Mouse (Mus musculus) granulocyte monocyte progenitor cell, adult 5-6 weeks (primary cell): ENCODE measurements around the gene Mpp3. TPM values are rescaled to one million over a fixed set of nuclear protein-coding genes. Genes with fewer than 3 reads are reported as not detected.

ENCODE experiments used
- ATAC-seq: replicated peaks from 2 replicates; pipeline ENCODE4 v1.8.0; 2016; ENCODE audit warnings: mild to moderate bottlenecking, moderate TSS enrichment, inconsistent platforms; ENCODE audit not compliant: poor library complexity, severe bottlenecking
- total RNA-seq, 2 experiments: library from RNA; stranded (forward) in 1 of 2; stranded (reverse) in 1 of 2; fragments of 200-712, 200-1000 nt in 1 of 2; fragments of >200 nt in 1 of 2; fragmentation: Nextera tagmentation in 1 of 2; gene quantifications; 2 replicates each; pipeline ENCODE4 v1.2.3; 2014 to 2017

Gene Mpp3
- total RNA-seq (2014; fragmentation: Nextera tagmentation) (not detected in 2 replicates), total RNA-seq (2017) (not detected in 2 replicates)

GRCm38 (mm10) chr11:102028087-102028816 lies at the start of gene Mpp3:
Gene Mpp3, minus strand, starts transcription at chr11:102028461.
- no peak for ATAC-seq

DNA sequence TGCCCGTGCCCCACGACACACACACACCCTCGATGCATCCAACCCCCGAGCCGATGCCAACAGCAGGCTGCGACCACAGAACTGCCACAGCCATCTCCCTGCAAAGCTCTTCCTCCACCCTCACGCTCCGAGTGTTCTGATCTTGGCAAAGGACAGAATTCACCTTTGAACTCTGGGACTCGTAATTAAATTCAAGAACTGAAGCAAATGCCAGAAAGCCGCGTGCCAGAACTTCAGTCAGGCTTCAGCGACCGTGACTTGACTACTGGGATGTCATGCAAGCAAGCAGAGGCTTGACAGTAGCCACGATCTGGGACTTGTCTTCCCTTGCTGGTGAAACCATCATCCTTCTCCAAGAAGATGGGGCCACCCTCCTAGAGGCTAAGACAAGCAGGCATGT lies 45.5 kb upstream of the Mpp3 start:
- ATAC-seq: no peak

DNA sequence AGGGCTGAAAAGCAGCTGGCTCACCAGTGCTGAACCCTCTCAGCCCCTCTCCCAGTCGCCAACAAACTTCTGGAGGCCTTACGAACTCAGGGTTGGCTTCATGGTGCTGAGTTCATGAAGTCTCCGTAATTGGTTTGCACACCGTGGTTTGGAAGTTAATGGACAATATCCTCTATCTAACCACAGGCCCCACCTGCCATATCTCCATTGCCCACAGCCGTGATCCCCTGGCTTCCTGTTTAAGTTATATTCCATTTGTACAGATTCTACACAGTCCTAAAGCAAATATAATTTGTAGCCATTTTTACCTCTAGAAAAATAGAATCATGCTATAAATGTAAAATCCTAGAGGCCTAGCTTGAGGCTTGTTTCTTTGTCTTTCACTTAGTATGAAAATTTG lies 44.5 kb upstream of the Mpp3 start:
- no peak for ATAC-seq

DNA sequence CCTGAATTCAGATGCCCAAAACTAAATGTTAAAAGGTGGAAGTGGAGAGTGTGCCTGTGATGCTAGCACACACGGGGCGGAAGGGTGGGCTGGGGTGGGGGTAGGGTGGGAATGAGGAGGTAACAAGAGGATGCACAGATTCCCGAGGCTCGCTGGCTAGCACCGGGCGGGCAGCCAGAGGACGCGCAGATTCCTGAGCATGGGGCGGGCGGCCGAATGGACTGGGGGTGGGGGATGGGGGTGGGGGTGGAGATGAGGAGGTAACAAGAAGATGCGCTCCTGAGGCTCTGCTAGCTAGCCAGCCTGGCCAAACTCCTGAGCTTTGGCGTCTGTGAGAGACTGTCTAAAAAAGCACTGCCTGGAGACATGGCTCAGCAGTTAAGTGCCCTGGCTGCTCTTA lies 42.2 kb upstream of the Mpp3 start:
- no peak for ATAC-seq

GRCm38 (mm10) chr11:102069633-102070032 lies 41.4 kb upstream of the Mpp3 start:
- no peak for ATAC-seq

- no peak for ATAC-seq
Observed at GRCm38 (mm10) chr11:102068969-102069368, 40.7 kb upstream of the Mpp3 start.

- no peak for ATAC-seq
Observed at GRCm38 (mm10) chr11:102063076-102063475, 34.8 kb upstream of the Mpp3 start.

- ATAC-seq: no peak
Observed at GRCm38 (mm10) chr11:102061941-102062473, 33.7 kb upstream of the Mpp3 start.

DNA sequence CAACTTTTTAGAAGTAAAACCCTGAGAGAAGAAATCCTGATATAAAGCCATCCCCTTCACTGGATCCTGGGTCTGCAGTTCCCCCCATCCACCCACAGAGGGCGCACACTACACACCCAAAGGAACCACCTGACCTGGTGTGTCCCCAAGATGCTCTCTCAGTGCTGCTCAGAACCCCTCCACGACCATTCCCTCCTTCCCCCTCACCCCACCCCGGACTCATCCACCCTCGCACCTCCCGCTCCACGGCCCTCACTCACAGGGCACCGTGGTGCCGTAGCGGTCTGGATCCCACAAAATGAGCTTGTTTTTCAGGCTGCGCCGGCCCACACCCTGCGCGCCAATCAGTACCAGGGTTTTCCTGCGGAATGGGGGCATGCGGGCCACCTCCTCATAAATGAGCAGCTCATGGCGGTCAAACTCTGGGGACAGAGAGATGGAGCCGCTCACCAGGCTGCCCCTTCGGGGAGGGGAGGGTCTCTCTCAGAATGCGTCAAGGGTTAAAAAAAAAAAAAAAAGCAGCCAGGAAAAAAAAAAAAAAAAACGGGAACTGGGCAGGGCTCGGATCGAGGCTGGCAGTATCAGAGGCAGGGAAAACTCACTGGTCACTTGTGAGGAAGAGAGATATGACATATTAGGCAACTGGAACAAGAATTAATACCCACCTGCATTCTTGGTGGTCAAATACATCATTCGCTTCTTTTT lies 33.1 kb upstream of the Mpp3 start:
- ATAC-seq: peak; percentile 76

DNA sequence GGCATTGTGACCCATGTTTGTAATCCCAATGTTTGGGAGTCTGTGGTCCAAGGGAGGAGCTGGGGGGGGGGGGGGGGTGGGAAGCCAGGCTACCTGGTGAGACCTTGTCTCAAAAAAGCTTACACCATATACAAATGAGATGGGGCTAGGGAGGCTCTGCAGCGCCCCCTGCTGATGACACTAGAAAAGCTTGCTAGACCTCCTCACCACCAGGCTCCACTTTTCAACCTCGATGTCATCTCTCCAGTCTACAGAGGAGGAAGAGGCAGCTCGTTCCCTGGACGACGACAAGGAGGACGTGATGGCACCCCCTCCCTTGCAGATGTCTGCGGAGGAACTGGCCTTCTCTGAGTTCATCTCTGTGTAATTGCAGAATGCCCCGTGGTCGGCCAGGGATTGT lies 25.6 kb upstream of the Mpp3 start:
- peak; percentile 56 for ATAC-seq

DNA sequence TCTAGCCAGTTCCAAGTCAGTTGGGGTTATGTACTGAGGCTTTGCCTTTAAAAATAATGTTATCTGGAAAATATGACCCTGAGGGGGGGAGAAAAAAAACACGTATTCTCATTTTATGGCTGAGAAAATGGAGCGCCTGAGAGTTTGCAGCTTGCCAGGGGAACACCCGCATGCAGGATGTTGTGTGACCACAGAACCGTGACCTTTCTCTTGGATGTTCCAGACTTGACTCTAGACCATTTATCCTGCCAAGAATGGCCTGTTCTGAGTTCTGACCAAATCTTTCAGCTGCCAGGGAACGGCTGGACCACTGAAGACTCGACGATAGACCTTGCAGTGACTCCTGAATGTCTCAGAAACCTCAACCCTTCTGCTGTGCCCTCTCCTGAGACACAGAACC lies 24.9 kb upstream of the Mpp3 start:
- ATAC-seq: no peak

GRCm38 (mm10) chr11:102052697-102053096 lies 24.4 kb upstream of the Mpp3 start:
- ATAC-seq: no peak

- ATAC-seq: no peak
Observed at GRCm38 (mm10) chr11:102051954-102052353, 23.7 kb upstream of the Mpp3 start.

DNA sequence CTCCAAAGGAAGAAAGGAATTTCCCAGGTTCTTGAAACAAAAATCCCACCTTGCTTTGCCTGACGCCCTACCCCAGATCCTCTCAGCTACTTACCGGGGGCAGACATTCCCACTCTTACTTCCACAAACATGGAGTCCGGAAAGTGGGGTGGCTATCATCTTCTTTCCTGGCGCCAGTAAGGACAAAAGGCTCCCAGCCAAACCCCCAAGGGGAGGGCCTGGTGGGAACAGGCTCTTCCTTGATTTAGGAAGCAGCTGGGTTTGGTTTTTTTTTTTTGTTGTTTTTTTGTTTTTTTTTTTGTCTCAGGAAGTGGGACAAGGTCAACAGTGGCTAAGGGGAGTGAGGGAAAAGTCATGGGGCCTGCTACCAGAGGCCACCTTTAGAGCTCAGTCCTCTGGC lies 23.3 kb upstream of the Mpp3 start:
- ATAC-seq: no peak

DNA sequence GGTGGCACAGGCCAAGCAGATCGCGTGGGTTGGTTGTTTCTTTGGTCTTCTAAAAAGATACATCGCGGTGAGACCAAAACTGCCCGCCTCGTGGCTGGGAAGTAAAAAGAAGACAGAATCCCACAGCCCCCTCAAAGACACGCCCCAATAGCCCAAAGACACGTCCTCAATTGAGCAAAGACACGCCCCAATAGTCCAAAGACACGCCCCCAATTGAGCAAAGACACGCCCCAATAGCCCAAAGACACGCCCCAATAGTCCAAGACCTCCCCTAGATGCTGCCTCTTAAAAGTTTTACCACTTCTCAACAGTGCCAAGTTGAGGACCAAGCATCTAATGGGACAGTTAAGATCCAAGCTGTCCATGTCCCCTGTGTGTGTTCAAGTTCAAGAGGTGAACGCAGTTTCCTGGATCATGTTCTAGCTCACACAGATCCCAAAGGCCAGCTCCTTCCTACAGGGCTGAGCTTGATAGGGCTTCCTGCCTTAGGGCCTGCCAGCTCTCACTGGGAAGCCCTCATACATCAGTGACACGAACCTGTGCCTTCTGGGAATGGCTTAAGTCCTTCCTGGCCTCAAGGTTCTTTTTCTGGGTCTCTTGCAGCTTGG lies 21.7 kb upstream of the Mpp3 start:
- ATAC-seq: no peak

GRCm38 (mm10) chr11:102046607-102047006 lies 18.3 kb upstream of the Mpp3 start:
- no peak for ATAC-seq

DNA sequence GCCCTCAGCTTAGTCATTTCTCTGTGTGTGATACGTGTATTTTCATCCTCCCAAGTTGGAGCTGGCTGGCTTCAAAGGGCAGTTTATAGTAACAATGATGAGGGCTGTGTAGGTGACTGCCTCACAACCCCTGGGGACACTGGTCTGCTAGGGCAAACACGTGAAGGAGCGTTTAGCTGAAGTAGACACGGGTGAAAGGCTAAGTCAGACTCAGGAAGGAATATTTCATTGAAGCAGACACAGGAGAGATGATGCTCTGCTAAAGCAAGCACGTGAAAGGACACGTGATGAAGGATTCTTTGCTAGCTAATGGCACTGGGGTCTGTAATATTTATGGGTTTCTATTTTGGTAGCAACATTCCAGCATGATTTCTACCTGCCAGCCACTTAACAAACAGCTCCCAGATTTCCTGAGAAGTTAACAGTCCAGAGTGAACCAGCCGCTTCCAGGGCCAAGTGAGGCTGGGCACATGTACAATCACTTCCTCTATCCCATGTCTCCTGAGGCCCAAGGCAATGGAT lies 16.5 kb upstream of the Mpp3 start:
- ATAC-seq: no peak

DNA sequence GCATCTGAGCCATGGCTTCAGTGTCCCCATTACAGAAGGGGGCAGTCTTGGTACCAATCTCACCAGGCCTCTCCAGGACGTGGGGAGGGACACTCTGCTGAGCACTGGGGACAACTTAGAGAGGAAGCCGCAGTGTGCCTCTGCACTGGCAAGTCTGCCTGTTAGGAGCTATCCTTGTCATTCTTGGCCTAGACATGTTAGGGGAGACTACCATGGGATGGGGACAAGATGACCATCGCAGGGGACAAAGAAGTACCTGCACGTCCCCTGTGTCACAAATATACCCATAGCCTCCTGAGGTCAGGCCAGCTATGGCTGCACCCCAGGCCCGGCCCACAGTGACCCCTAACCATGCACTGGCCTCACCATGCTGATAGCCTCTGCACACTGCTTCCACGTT lies 15.1 kb upstream of the Mpp3 start:
- no peak for ATAC-seq

- ATAC-seq: no peak
Observed at GRCm38 (mm10) chr11:102042971-102043370, 14.7 kb upstream of the Mpp3 start.

GRCm38 (mm10) chr11:102041350-102041949 lies 13.2 kb upstream of the Mpp3 start, which contains the start of gene Cd300lg:
Gene Cd300lg, plus strand, starts transcription at chr11:102041509.
- ATAC-seq: peak; percentile 94

- no peak for ATAC-seq
Observed at GRCm38 (mm10) chr11:102040646-102041045, 12.4 kb upstream of the Mpp3 start.
